Mouse (Mus musculus): ENCODE measurements around the gene Iqcm.
"Not testable (repeated sequence)": the region's sequence is repeated elsewhere in the genome, so short reads cannot be mapped to it uniquely, and the experiment has no call there.

The Iqcm gene

GRCm38 (mm10) chr8:75448394-75448793 is at the start of gene Iqcm:
Gene Iqcm, plus strand, starts transcription at chr8:75448694.
- DNase-seq, result no peak

GRCm38 (mm10) chr8:75406489-75406888 is 42.0 kb upstream of the Iqcm start, which contains the start of gene Gm10358:
Gene Gm10358, minus strand, starts transcription at chr8:75406589.
- no peak for DNase-seq

GRCm38 (mm10) chr8:75415696-75416095 is 32.8 kb upstream of the Iqcm start:
- DNase-seq, result not testable (repeated sequence)

GRCm38 (mm10) chr8:75476756-75477155 is 28.3 kb downstream of the Iqcm start:
- DNase-seq, result no peak

- no peak for DNase-seq
These were observed 40.7 kb downstream of the Iqcm start for GRCm38 (mm10) chr8:75489035-75489678.

- DNase-seq, result no peak
These were observed 60.8 kb downstream of the Iqcm start for GRCm38 (mm10) chr8:75509299-75509698.

- no peak for DNase-seq
These were observed 65.3 kb downstream of the Iqcm start for GRCm38 (mm10) chr8:75513786-75514185.

- DNase-seq, result no peak
These were observed 100.8 kb downstream of the Iqcm start for GRCm38 (mm10) chr8:75549284-75549683.

- DNase-seq, result no peak
These were observed 147.8 kb downstream of the Iqcm start for GRCm38 (mm10) chr8:75596281-75596680.

GRCm38 (mm10) chr8:75642958-75643357 is 194.5 kb downstream of the Iqcm start:
- no peak for DNase-seq

GRCm38 (mm10) chr8:75659287-75659686 is 210.8 kb downstream of the Iqcm start:
- no peak for DNase-seq

GRCm38 (mm10) chr8:75746561-75746960 is 298.1 kb downstream of the Iqcm start:
- no peak for DNase-seq

GRCm38 (mm10) chr8:75755596-75755995 is 307.1 kb downstream of the Iqcm start:
- DNase-seq, result no peak

- DNase-seq, result no peak
These were observed 380.1 kb downstream of the Iqcm start for GRCm38 (mm10) chr8:75828468-75829132.

GRCm38 (mm10) chr8:75835245-75835644 is 386.8 kb downstream of the Iqcm start:
- DNase-seq, result no peak

GRCm38 (mm10) chr8:75917603-75918344 is 469.3 kb downstream of the Iqcm start:
- DNase-seq, result no peak

- no peak for DNase-seq
These were observed 500.7 kb downstream of the Iqcm start for GRCm38 (mm10) chr8:75949166-75949565.

- no peak for DNase-seq
These were observed 507.5 kb downstream of the Iqcm start for GRCm38 (mm10) chr8:75956016-75956415.

- no peak for DNase-seq
These were observed 570.0 kb downstream of the Iqcm start for GRCm38 (mm10) chr8:76018501-76018900.

Data from cerebellum, adult 11 months (tissue).